In the genomic region with DNA sequence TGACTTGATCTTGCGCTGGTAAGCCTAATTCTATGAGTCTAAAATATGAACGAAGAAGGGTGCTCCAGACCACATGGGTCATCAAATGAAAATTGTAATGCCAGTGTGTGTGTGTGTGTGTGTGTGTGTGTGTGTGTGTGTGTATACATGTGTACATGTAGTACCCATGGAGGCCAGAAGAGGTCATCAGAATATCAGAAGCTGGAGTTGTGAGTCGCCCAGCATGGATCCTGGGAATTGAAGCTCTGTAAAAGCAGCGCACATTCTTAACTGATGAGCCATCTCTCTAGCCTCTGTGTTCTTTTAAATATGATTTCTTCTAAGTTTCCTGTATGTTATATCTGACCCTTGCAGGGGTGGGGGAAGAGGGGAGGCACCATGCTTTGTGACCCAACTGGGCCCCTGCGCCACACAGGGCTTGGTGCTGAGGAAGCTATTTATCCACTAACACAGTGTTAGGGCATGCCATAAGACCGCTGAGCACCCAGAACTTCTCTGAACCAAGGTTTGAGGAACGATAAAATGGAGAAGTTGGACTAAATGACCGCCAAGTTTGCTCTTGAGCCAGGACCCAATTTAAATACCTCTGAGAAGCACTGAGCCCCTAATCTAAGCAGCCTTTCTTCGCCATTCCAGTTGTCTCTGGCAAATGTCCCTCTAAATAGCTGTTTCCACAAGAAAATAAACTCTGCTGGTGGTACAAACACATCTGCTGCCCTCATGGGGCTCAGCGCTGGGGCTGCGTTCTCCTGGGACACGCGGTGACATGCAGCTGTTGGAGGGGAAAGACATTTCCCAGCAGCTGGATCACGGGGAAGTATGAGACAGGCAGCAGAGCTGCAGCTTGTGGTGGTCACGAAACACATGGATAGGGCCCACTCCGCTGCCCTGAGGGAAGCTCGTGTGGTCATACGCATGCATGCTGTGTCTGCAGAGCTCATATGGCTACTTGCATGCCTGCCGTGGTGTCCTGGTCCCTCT, we compare ENCODE assay signal across 12 mouse cellular contexts. TPM values are rescaled to one million over a fixed set of nuclear protein-coding genes. Genes with fewer than 3 reads are reported as not detected.
DNase-seq lines count a peak whose midpoint lies in the region; ATAC-seq and TF ChIP-seq lines count a peak whose summit lies in the region.
"Had no signal": no experiment of that assay in that cellular context is flagged by ENCODE, and none has a peak within 500 bp of the region (broad histone marks: within the 10 kb centered on the region; RNA-seq: fewer than 3 reads in every experiment).

No protein-coding gene starts in this region.

- H3K36me3 ChIP-seq in kidney, postnatal 0 days (ENCODE audit: insufficient read depth, low read length): no peaks in the 10 kb centered on the region
- no peaks in the 10 kb centered on the region for H3K36me3 ChIP-seq in C2C12 (ENCODE audit: control insufficient read depth, insufficient read depth)
- H3K36me3 ChIP-seq in limb, embryonic 10.5 days: no peaks in the 10 kb centered on the region
- H3K36me3 ChIP-seq in hindbrain, embryonic 11.5 days (ENCODE audit: control insufficient read depth, insufficient read depth, low read length): no peaks in the 10 kb centered on the region
- H3K36me3 ChIP-seq: hindbrain, embryonic 15.5 days; neural tube, embryonic 13.5 days had no signal

- no peaks in the 10 kb centered on the region for H3K4me1 ChIP-seq in kidney, postnatal 0 days (replicated peaks; ENCODE audit: insufficient read depth, low read length)
- H3K4me1 ChIP-seq in limb, embryonic 10.5 days: peaks cover 23% of the 10 kb centered on the region
- no peaks in the 10 kb centered on the region for H3K4me1 ChIP-seq in hindbrain, embryonic 11.5 days (replicated peaks; ENCODE audit: control insufficient read depth, insufficient read depth, low read length)
- H3K4me1 ChIP-seq: hindbrain, embryonic 15.5 days had no signal

- H3K27me3 ChIP-seq in kidney, postnatal 0 days (ENCODE audit: insufficient read depth, low read length): no peaks in the 10 kb centered on the region
- H3K27me3 ChIP-seq in C2C12 (ENCODE audit: control insufficient read depth, insufficient read depth, insufficient read length): no peaks in the 10 kb centered on the region
- H3K27me3 ChIP-seq in limb, embryonic 10.5 days (ENCODE audit: low read depth, poor library complexity, severe bottlenecking): no peaks in the 10 kb centered on the region
- H3K27me3 ChIP-seq in hindbrain, embryonic 11.5 days (ENCODE audit: control insufficient read depth, insufficient read depth, low read length): no peaks in the 10 kb centered on the region
- H3K27me3 ChIP-seq: hindbrain, embryonic 15.5 days; neural tube, embryonic 13.5 days had no signal

- H3K4me3 ChIP-seq in kidney, postnatal 0 days (replicated peaks; ENCODE audit: low read depth, low read length): no peak overlapping the region
- H3K4me3 ChIP-seq in C2C12 (ENCODE audit: insufficient read depth, poor library complexity, severe bottlenecking): no peak overlapping the region
- no peak overlapping the region for H3K4me3 ChIP-seq in limb, embryonic 10.5 days
- H3K4me3 ChIP-seq in hindbrain, embryonic 11.5 days (ENCODE audit: low read depth, low read length): no peak overlapping the region
- H3K4me3 ChIP-seq: hindbrain, embryonic 15.5 days; neural tube, embryonic 13.5 days had no signal

- no peak for DNase-seq in kidney, postnatal 0 days (ENCODE audit: low spot score)
- no peak for DNase-seq in kidney, postnatal 10 days
- peak; percentile 84 for DNase-seq in R1 (ENCODE audit: low read depth, low spot score)
- no peak for DNase-seq in limb, embryonic 10.5 days (ENCODE audit: low spot score)
- no peak for DNase-seq in thymus, postnatal 0 days (ENCODE audit: low spot score)
- no peak for DNase-seq in layer of hippocampus, adult 9-10 months (ENCODE audit: low spot score)
- DNase-seq in hindbrain, embryonic 11.5 days (ENCODE audit: low spot score): no peak
- DNase-seq: gastrocnemius, postnatal 36 days had no signal

- WGBS in kidney, postnatal 0 days: 91% methylated on average over 19 of the region's 19 CpGs
- 87% methylated on average over 19 of the region's 19 CpGs for WGBS in limb, embryonic 10.5 days
- 86% methylated on average over 19 of the region's 19 CpGs for WGBS in hindbrain, embryonic 11.5 days

- no peaks in the 10 kb centered on the region for H3K9me3 ChIP-seq in kidney, postnatal 0 days (replicated peaks; ENCODE audit: low read length)
- H3K9me3 ChIP-seq in limb, embryonic 10.5 days (replicated peaks): no peaks in the 10 kb centered on the region
- H3K9me3 ChIP-seq in hindbrain, embryonic 11.5 days (ENCODE audit: control insufficient read depth, low read length): no peaks in the 10 kb centered on the region
- H3K9me3 ChIP-seq: hindbrain, embryonic 15.5 days; neural tube, embryonic 13.5 days had no signal

- H3K27ac ChIP-seq in kidney, postnatal 0 days: no peak overlapping the region
- H3K27ac ChIP-seq in limb, embryonic 10.5 days: peak overlapping the region; percentile 20; the same call in 1 of the 2 replicates
- no peak overlapping the region; the same call in 1 of the 2 replicates for H3K27ac ChIP-seq in hindbrain, embryonic 11.5 days (ENCODE audit: low read depth, low read length)
- H3K27ac ChIP-seq: hindbrain, embryonic 15.5 days; macrophage; neural tube, embryonic 13.5 days had no signal

- no peaks in the 10 kb centered on the region for H3K79me3 ChIP-seq in C2C12 (ENCODE audit: low read depth)

- H3ac ChIP-seq in C2C12 (ENCODE audit: control insufficient read depth, insufficient read length, low read depth): no peak overlapping the region

- no peak for ATAC-seq in kidney, postnatal 0 days (replicated peaks; ENCODE audit: low FRiP score, low read depth)
- no peak for ATAC-seq in hindbrain, embryonic 11.5 days (ENCODE audit: low FRiP score)

- H3K4me2 ChIP-seq in kidney, postnatal 0 days (ENCODE audit: low read length): no peak overlapping the region
- H3K4me2 ChIP-seq in hindbrain, embryonic 11.5 days (replicated peaks; ENCODE audit: low read depth, low read length): no peak overlapping the region
- H3K4me2 ChIP-seq: hindbrain, embryonic 15.5 days; neural tube, embryonic 13.5 days had no signal

- no peak overlapping the region for H3K9ac ChIP-seq in kidney, postnatal 0 days (ENCODE audit: low read depth, low read length)
- H3K9ac ChIP-seq in hindbrain, embryonic 11.5 days (ENCODE audit: low read depth, low read length): no peak overlapping the region
- H3K9ac ChIP-seq: hindbrain, embryonic 15.5 days; neural tube, embryonic 13.5 days had no signal

- H3K79me2 ChIP-seq in C2C12 (ENCODE audit: control insufficient read depth, insufficient read depth): no peaks in the 10 kb centered on the region

- TF ChIP-seq CTCF in kidney, postnatal 0 days (IDR thresholded peaks at IDR 0.05; ENCODE audit: low read depth): peak; percentile 20; the same call in 1 of the 2 replicates
- TF ChIP-seq CTCF in C2C12 (IDR thresholded peaks at IDR 0.05; ENCODE audit: control insufficient read depth, insufficient read depth, insufficient read length): no peak

TF ChIP-seq in C2C12, 6 proteins besides CTCF, POLR2A, EP300 and RAD21:
- TF ChIP-seq MAX (IDR thresholded peaks at IDR 0.05) (no peak), FOSL1 (IDR thresholded peaks at IDR 0.05; ENCODE audit: insufficient read depth, low read length, poor library complexity, severe bottlenecking) (no peak), MYOD1 (IDR thresholded peaks at IDR 0.05; ENCODE audit: control insufficient read depth, insufficient read length, low read depth) (peak; percentile 100), CEBPB (IDR thresholded peaks at IDR 0.05; ENCODE audit: low read depth) (no peak), MYOG (IDR thresholded peaks at IDR 0.05; ENCODE audit: control insufficient read depth, extremely low read depth, insufficient read length) (no peak)
TF ChIP-seq in C2C12: peak in this region for 1.

RNA-seq across cellular contexts. Expression of a gene that starts 59.6 kb away (rescaled TPM):
- 1.0 and 1.3 TPM in 2 replicates for polyA plus RNA-seq in kidney, postnatal 0 days (2015; fragmentation: Nextera tagmentation; extraction: Ambion mirVana)
- not detected for polyA plus RNA-seq in C2C12 (2012; fragmentation: generic; extraction: Trizol)
- polyA plus RNA-seq in limb, embryonic 10.5 days (2016; fragmentation: Nextera tagmentation; extraction: Ambion mirVana): 0.15 TPM in 1 of 2 replicates, not detected in the other
- polyA plus RNA-seq in thymus, postnatal 0 days (2015; fragmentation: Nextera tagmentation; extraction: Ambion mirVana): 2.0 and 4.0 TPM in 2 replicates
- polyA plus RNA-seq in hindbrain, embryonic 11.5 days (2014; fragmentation: Nextera tagmentation; extraction: Ambion mirVana): 0.09 and 0.10 TPM in 2 replicates
- polyA plus RNA-seq: macrophage; neural tube, embryonic 13.5 days had no signal
